Mouse (Mus musculus) adrenal gland, adult 18-20 months (tissue): ENCODE results near the gene Asb15. TPM values are rescaled to one million over a fixed set of nuclear protein-coding genes. Genes with fewer than 3 reads are reported as not detected.

ENCODE experiments used
- DNase-seq, 2 experiments: peaks; one replicate each; pipeline ENCODE4 v3.0.0; 2021 to 2022; ENCODE audit warnings: low spot score in 2 of 2
- total RNA-seq, 2 experiments: library from RNA; stranded (reverse); gene quantifications; 1 replicate in 1 of 2; 2 replicates in 1 of 2; pipeline ENCODE4 v1.2.3; 2021

Asb15 gene
- total RNA-seq, 2 experiments from 2014 or later = 0.10 TPM; not detected in 1

- DNase-seq = no peak
Measured at GRCm38 (mm10) chr6:24564081-24564480, 36.1 kb downstream of the Asb15 start.

- DNase-seq = no peak
Measured at GRCm38 (mm10) chr6:24564886-24565285, 36.9 kb downstream of the Asb15 start.

- no peak for DNase-seq
Measured at GRCm38 (mm10) chr6:24568963-24569362, 41.0 kb downstream of the Asb15 start.

GRCm38 (mm10) chr6:24569711-24570110 is 41.8 kb downstream of the Asb15 start:
- DNase-seq = no peak

- DNase-seq = no peak
Measured at GRCm38 (mm10) chr6:24570278-24570677, 42.3 kb downstream of the Asb15 start.

- DNase-seq = no peak
Measured at GRCm38 (mm10) chr6:24571126-24571525, 43.2 kb downstream of the Asb15 start.

- no peak for DNase-seq
Measured at GRCm38 (mm10) chr6:24572431-24572830, 44.5 kb downstream of the Asb15 start.

- DNase-seq = no peak
Measured at GRCm38 (mm10) chr6:24573319-24573718, 45.4 kb downstream of the Asb15 start.

GRCm38 (mm10) chr6:24583456-24583855 is 55.5 kb downstream of the Asb15 start:
- no peak for DNase-seq

GRCm38 (mm10) chr6:24585431-24586310 is 57.7 kb downstream of the Asb15 start:
- DNase-seq = no peak

- DNase-seq = no peak
Measured at GRCm38 (mm10) chr6:24586885-24587284, 58.9 kb downstream of the Asb15 start.

GRCm38 (mm10) chr6:24590282-24590681 is 62.3 kb downstream of the Asb15 start:
- no peak for DNase-seq

GRCm38 (mm10) chr6:24591525-24592218 is 63.7 kb downstream of the Asb15 start:
- DNase-seq = no peak

GRCm38 (mm10) chr6:24597500-24597899 is 69.6 kb downstream of the Asb15 start, which contains the start of gene Lmod2:
Gene Lmod2, plus strand, starts transcription at chr6:24597762.
- DNase-seq = no peak

GRCm38 (mm10) chr6:24599179-24599578 is 71.2 kb downstream of the Asb15 start:
- DNase-seq = no peak

- no peak for DNase-seq
Measured at GRCm38 (mm10) chr6:24599639-24600038, 71.7 kb downstream of the Asb15 start.

- no peak for DNase-seq
Measured at GRCm38 (mm10) chr6:24600134-24600533, 72.2 kb downstream of the Asb15 start.

- no peak for DNase-seq
Measured at GRCm38 (mm10) chr6:24600726-24601125, 72.8 kb downstream of the Asb15 start.

- DNase-seq = no peak
Measured at GRCm38 (mm10) chr6:24601668-24602067, 73.7 kb downstream of the Asb15 start.

GRCm38 (mm10) chr6:24602351-24602750 is 74.4 kb downstream of the Asb15 start:
- DNase-seq = no peak

- DNase-seq = no peak
Measured at GRCm38 (mm10) chr6:24602993-24603392, 75.0 kb downstream of the Asb15 start.

- DNase-seq = no peak
Measured at GRCm38 (mm10) chr6:24604289-24604688, 76.3 kb downstream of the Asb15 start.
